Mouse (Mus musculus): Measurements from ENCODE around the gene Lcn9. TPM values are rescaled to one million over a fixed set of nuclear protein-coding genes. Genes with fewer than 3 reads are reported as not detected.

Lcn9 gene
- polyA plus RNA-seq, 2 experiments: not detected

GRCm38 (mm10) chr2:25852626-25853025 is 29.7 kb downstream of the Lcn9 start:
- Histone ChIP-seq H3K9me3 (ENCODE audit: control insufficient read depth, low read length) (no peaks in the 10 kb centered on the region), H3K4me2 (ENCODE audit: low read depth) (no peak overlapping the region), H3K9ac (replicated peaks) (no peak overlapping the region), H3K27ac (no peak overlapping the region), H3K27me3 (ENCODE audit: control insufficient read depth, insufficient read depth, low read length) (no peaks in the 10 kb centered on the region), H3K4me1 (replicated peaks; ENCODE audit: control insufficient read depth in 2 of 2, insufficient read depth in 2 of 2, low read length in 1 of 2) (no peaks in the 10 kb centered on the region), H3K4me3 (ENCODE audit: insufficient read depth in 1 of 2, low read depth in 2 of 2, low read length in 2 of 2) (no peak overlapping the region), H3K36me3 (replicated peaks; ENCODE audit: control insufficient read depth, insufficient read depth, low read depth) (no peaks in the 10 kb centered on the region)
- DNase-seq (ENCODE audit: low read depth in 3 of 3, low spot score in 3 of 3) (no peak), ATAC-seq (ENCODE audit: insufficient read depth) (no peak)
- TF ChIP-seq CTCF (IDR thresholded peaks at IDR 0.05; ENCODE audit: low read depth) (no peak), EP300 (IDR thresholded peaks at IDR 0.05; ENCODE audit: low read depth) (no peak)
- 24% methylated on average over 3 of the region's 3 CpGs for WGBS (ENCODE audit: insufficient replicate concordance)

GRCm38 (mm10) chr2:25853998-25854397 is 31.0 kb downstream of the Lcn9 start:
- H3K4me1 ChIP-seq (replicated peaks; ENCODE audit: control insufficient read depth in 2 of 2, insufficient read depth in 2 of 2, low read length in 1 of 2): no peaks in the 10 kb centered on the region
- no peak overlapping the region for H3K4me2 ChIP-seq (ENCODE audit: low read depth)
- H3K27me3 ChIP-seq (ENCODE audit: control insufficient read depth, insufficient read depth, low read length): no peaks in the 10 kb centered on the region
- H3K9me3 ChIP-seq (ENCODE audit: control insufficient read depth, low read length): no peaks in the 10 kb centered on the region
- TF ChIP-seq EP300 (IDR thresholded peaks at IDR 0.05; ENCODE audit: low read depth): no peak
- no peak for TF ChIP-seq CTCF (IDR thresholded peaks at IDR 0.05; ENCODE audit: low read depth)
- WGBS (ENCODE audit: insufficient replicate concordance): 58% methylated on average over 5 of the region's 5 CpGs
- no peaks in the 10 kb centered on the region for H3K36me3 ChIP-seq (replicated peaks; ENCODE audit: control insufficient read depth, insufficient read depth, low read depth)
- no peak overlapping the region for H3K27ac ChIP-seq
- DNase-seq (ENCODE audit: low read depth in 3 of 3, low spot score in 3 of 3) (no peak), ATAC-seq (ENCODE audit: insufficient read depth) (no peak)
- H3K9ac ChIP-seq (replicated peaks): no peak overlapping the region
- H3K4me3 ChIP-seq (ENCODE audit: insufficient read depth in 1 of 2, low read depth in 2 of 2, low read length in 2 of 2): no peak overlapping the region

- Histone ChIP-seq H3K4me1 (replicated peaks; ENCODE audit: control insufficient read depth in 2 of 2, insufficient read depth in 2 of 2, low read length in 1 of 2) (no peaks in the 10 kb centered on the region), H3K36me3 (replicated peaks; ENCODE audit: control insufficient read depth, insufficient read depth, low read depth) (no peaks in the 10 kb centered on the region), H3K4me3 (ENCODE audit: insufficient read depth in 1 of 2, low read depth in 2 of 2, low read length in 2 of 2) (no peak overlapping the region), H3K4me2 (ENCODE audit: low read depth) (no peak overlapping the region), H3K27ac (no peak overlapping the region), H3K27me3 (ENCODE audit: control insufficient read depth, insufficient read depth, low read length) (peaks cover 17% of the 10 kb centered on the region), H3K9ac (replicated peaks) (no peak overlapping the region), H3K9me3 (ENCODE audit: control insufficient read depth, low read length) (no peaks in the 10 kb centered on the region)
- TF ChIP-seq EP300 (IDR thresholded peaks at IDR 0.05; ENCODE audit: low read depth) (no peak), CTCF (IDR thresholded peaks at IDR 0.05; ENCODE audit: low read depth) (no peak)
- WGBS (ENCODE audit: insufficient replicate concordance): 71% methylated on average over 3 of the region's 3 CpGs
- no peak for DNase-seq (ENCODE audit: low read depth in 3 of 3, low spot score in 3 of 3)
- ATAC-seq (ENCODE audit: insufficient read depth): no peak
Measured at GRCm38 (mm10) chr2:25859891-25860290, 36.9 kb downstream of the Lcn9 start.

GRCm38 (mm10) chr2:25862038-25862437 is 39.1 kb downstream of the Lcn9 start:
- Histone ChIP-seq H3K4me3 (ENCODE audit: insufficient read depth in 1 of 2, low read depth in 2 of 2, low read length in 2 of 2) (no peak overlapping the region), H3K27me3 (ENCODE audit: control insufficient read depth, insufficient read depth, low read length) (peaks cover 22% of the 10 kb centered on the region), H3K9ac (replicated peaks) (no peak overlapping the region), H3K36me3 (replicated peaks; ENCODE audit: control insufficient read depth, insufficient read depth, low read depth) (no peaks in the 10 kb centered on the region), H3K4me2 (ENCODE audit: low read depth) (no peak overlapping the region), H3K9me3 (ENCODE audit: control insufficient read depth, low read length) (no peaks in the 10 kb centered on the region), H3K27ac (no peak overlapping the region), H3K4me1 (replicated peaks; ENCODE audit: control insufficient read depth in 2 of 2, insufficient read depth in 2 of 2, low read length in 1 of 2) (no peaks in the 10 kb centered on the region)
- 66% methylated on average over 2 of the region's 2 CpGs for WGBS (ENCODE audit: insufficient replicate concordance)
- DNase-seq (ENCODE audit: low read depth in 3 of 3, low spot score in 3 of 3) (no peak), ATAC-seq (ENCODE audit: insufficient read depth) (no peak)
- TF ChIP-seq EP300 (IDR thresholded peaks at IDR 0.05; ENCODE audit: low read depth): no peak
- no peak for TF ChIP-seq CTCF (IDR thresholded peaks at IDR 0.05; ENCODE audit: low read depth)

- Histone ChIP-seq H3K27ac (no peak overlapping the region), H3K9ac (replicated peaks) (no peak overlapping the region), H3K4me3 (ENCODE audit: insufficient read depth in 1 of 2, low read depth in 2 of 2, low read length in 2 of 2) (no peak overlapping the region), H3K4me2 (ENCODE audit: low read depth) (no peak overlapping the region), H3K4me1 (replicated peaks; ENCODE audit: control insufficient read depth in 2 of 2, insufficient read depth in 2 of 2, low read length in 1 of 2) (no peaks in the 10 kb centered on the region), H3K36me3 (replicated peaks; ENCODE audit: control insufficient read depth, insufficient read depth, low read depth) (no peaks in the 10 kb centered on the region), H3K9me3 (ENCODE audit: control insufficient read depth, low read length) (no peaks in the 10 kb centered on the region), H3K27me3 (ENCODE audit: control insufficient read depth, insufficient read depth, low read length) (peaks cover 22% of the 10 kb centered on the region)
- DNase-seq (ENCODE audit: low read depth in 3 of 3, low spot score in 3 of 3): no peak
- ATAC-seq (ENCODE audit: insufficient read depth): no peak
- WGBS (ENCODE audit: insufficient replicate concordance): 33% methylated on average over 5 of the region's 5 CpGs
- TF ChIP-seq EP300 (IDR thresholded peaks at IDR 0.05; ENCODE audit: low read depth) (no peak), CTCF (IDR thresholded peaks at IDR 0.05; ENCODE audit: low read depth) (no peak)
Measured at GRCm38 (mm10) chr2:25862696-25863270, 39.8 kb downstream of the Lcn9 start.
